Mouse (Mus musculus) embryonic facial prominence, embryonic 15.5 days (tissue): ENCODE measurements around the gene Tvp23b. TPM values are rescaled to one million over a fixed set of nuclear protein-coding genes. Genes with fewer than 3 reads are reported as not detected.

Experiments
- ATAC-seq: fragments of 200-750 bp; cut with Nextera tagmentation; 2 replicates; pipeline ENCODE4 v1.8.0; 2017; ENCODE audit warnings: low read depth, moderate TSS enrichment; ENCODE audit not compliant: insufficient number of reproducible peaks, low FRiP score, low TSS enrichment
- H3K27ac ChIP-seq: fragments of 300-500 bp; sonication (generic); replicated peaks from 2 replicates; pipeline ENCODE4 v1.5.1; 2015; ENCODE audit warnings: mild to moderate bottlenecking, inconsistent platforms
- H3K27me3 ChIP-seq: fragments of 300-500 bp; sonication (generic); 2 replicates; pipeline ENCODE4 v1.6.1; 2015; ENCODE audit warnings: inconsistent platforms
- H3K36me3 ChIP-seq: fragments of 300-500 bp; sonication (generic); 2 replicates; pipeline ENCODE4 v1.6.1; 2015; ENCODE audit warnings: mild to moderate bottlenecking, inconsistent platforms
- H3K4me1 ChIP-seq: fragments of 300-500 bp; sonication (generic); 2 replicates; pipeline ENCODE4 v1.6.1; 2015; ENCODE audit warnings: inconsistent platforms
- H3K4me2 ChIP-seq: fragments of 300-500 bp; sonication (generic); replicated peaks from 2 replicates; pipeline ENCODE4 v1.6.1; 2015; ENCODE audit warnings: mild to moderate bottlenecking, inconsistent platforms
- H3K4me3 ChIP-seq: fragments of 300-500 bp; sonication (generic); replicated peaks from 2 replicates; pipeline ENCODE4 v1.5.1; 2015; ENCODE audit warnings: mild to moderate bottlenecking, inconsistent platforms
- H3K9ac ChIP-seq: fragments of 300-500 bp; sonication (generic); 2 replicates; pipeline ENCODE4 v1.6.1; 2015; ENCODE audit warnings: inconsistent platforms
- H3K9me3 ChIP-seq: fragments of 300-500 bp; sonication (generic); replicated peaks from 2 replicates; pipeline ENCODE4 v1.6.1; 2016; ENCODE audit warnings: inconsistent platforms
- WGBS: fragments of 180-500 bp; shearing (Covaris S2); methylation state at CpG from one replicate; pipeline ENCODE4 v1.1.7; 2015; 5-methylcytosine and 5-hydroxymethylcytosine counted together
- polyA plus RNA-seq: library from polyadenylated mRNA; unstranded; fragments of >200 nt; fragmentation: Nextera tagmentation; extraction: Ambion mirVana; gene quantifications from 2 replicates; pipeline ENCODE4 v1.2.1, GENCODE M21; 2015

Gene Tvp23b
- polyA plus RNA-seq, 1 experiment from 2014 or later, result 79.9 TPM

GRCm38 (mm10) chr11:62901699-62902323 is 22.6 kb downstream of the Tvp23b start:
- 29% methylated on average over 12 of the region's 12 CpGs for WGBS
- H3K27ac ChIP-seq, result no peak overlapping the region
- H3K4me3 ChIP-seq, result no peak overlapping the region
- no peaks in the 10 kb centered on the region for H3K9me3 ChIP-seq
- H3K4me1 ChIP-seq, result no peaks in the 10 kb centered on the region
- no peak overlapping the region for H3K4me2 ChIP-seq
- peaks cover under 1% of the 10 kb centered on the region; the same call in 1 of the 2 replicates for H3K36me3 ChIP-seq
- H3K9ac ChIP-seq, result no peak overlapping the region
- no peak for ATAC-seq
- H3K27me3 ChIP-seq, result no peaks in the 10 kb centered on the region

GRCm38 (mm10) chr11:62903871-62904495 is 24.7 kb downstream of the Tvp23b start:
- Histone ChIP-seq H3K9me3 (no peaks in the 10 kb centered on the region), H3K9ac (no peak overlapping the region), H3K4me2 (no peak overlapping the region), H3K4me3 (no peak overlapping the region), H3K36me3 (no peaks in the 10 kb centered on the region), H3K4me1 (no peaks in the 10 kb centered on the region), H3K27ac (no peak overlapping the region), H3K27me3 (no peaks in the 10 kb centered on the region)
- no peak for ATAC-seq
- WGBS, result 56% methylated on average over 6 of the region's 6 CpGs

- Histone ChIP-seq H3K27ac (no peak overlapping the region), H3K4me1 (peaks cover 8% of the 10 kb centered on the region), H3K36me3 (no peaks in the 10 kb centered on the region), H3K4me3 (no peak overlapping the region), H3K27me3 (no peaks in the 10 kb centered on the region), H3K4me2 (no peak overlapping the region), H3K9ac (no peak overlapping the region), H3K9me3 (no peaks in the 10 kb centered on the region)
- WGBS, result 75% methylated on average over 3 of the region's 3 CpGs
- ATAC-seq, result no peak
Measured at GRCm38 (mm10) chr11:62909720-62910306, 30.6 kb downstream of the Tvp23b start.

- H3K9ac ChIP-seq, result no peak overlapping the region
- no peak overlapping the region for H3K4me2 ChIP-seq
- peaks cover 10% of the 10 kb centered on the region for H3K4me1 ChIP-seq
- peak overlapping the region; percentile 73 for H3K27ac ChIP-seq
- no peaks in the 10 kb centered on the region for H3K36me3 ChIP-seq
- WGBS, result 40% methylated on average over 8 of the region's 8 CpGs
- ATAC-seq, result no peak; the same call in 1 of the 2 replicates
- H3K4me3 ChIP-seq, result no peak overlapping the region
- H3K27me3 ChIP-seq, result no peaks in the 10 kb centered on the region
- H3K9me3 ChIP-seq, result no peaks in the 10 kb centered on the region
Measured at GRCm38 (mm10) chr11:62911362-62911761, 32.1 kb downstream of the Tvp23b start.

- no peaks in the 10 kb centered on the region for H3K27me3 ChIP-seq
- no peak overlapping the region for H3K9ac ChIP-seq
- H3K4me3 ChIP-seq, result no peak overlapping the region
- WGBS, result 91% methylated on average over 2 of the region's 2 CpGs
- H3K36me3 ChIP-seq, result no peaks in the 10 kb centered on the region
- no peak overlapping the region for H3K27ac ChIP-seq
- H3K4me2 ChIP-seq, result no peak overlapping the region
- H3K9me3 ChIP-seq, result no peaks in the 10 kb centered on the region
- peaks cover 14% of the 10 kb centered on the region for H3K4me1 ChIP-seq
- ATAC-seq, result no peak
Measured at GRCm38 (mm10) chr11:62913141-62913540, 33.9 kb downstream of the Tvp23b start.

- no peak overlapping the region for H3K27ac ChIP-seq
- H3K4me2 ChIP-seq, result no peak overlapping the region
- no peak overlapping the region for H3K4me3 ChIP-seq
- H3K9ac ChIP-seq, result no peak overlapping the region
- 55% methylated on average over 6 of the region's 6 CpGs for WGBS
- H3K36me3 ChIP-seq, result no peaks in the 10 kb centered on the region
- peaks cover 14% of the 10 kb centered on the region for H3K4me1 ChIP-seq
- H3K9me3 ChIP-seq, result no peaks in the 10 kb centered on the region
- no peak for ATAC-seq
- H3K27me3 ChIP-seq, result no peaks in the 10 kb centered on the region
Measured at GRCm38 (mm10) chr11:62914532-62914931, 35.3 kb downstream of the Tvp23b start.

- H3K36me3 ChIP-seq, result no peaks in the 10 kb centered on the region
- ATAC-seq, result no peak
- H3K4me1 ChIP-seq, result peaks cover 21% of the 10 kb centered on the region
- H3K4me2 ChIP-seq, result no peak overlapping the region
- no peak overlapping the region for H3K9ac ChIP-seq
- H3K4me3 ChIP-seq, result no peak overlapping the region
- no peaks in the 10 kb centered on the region for H3K9me3 ChIP-seq
- H3K27me3 ChIP-seq, result no peaks in the 10 kb centered on the region
- H3K27ac ChIP-seq, result no peak overlapping the region
- WGBS, result 83% methylated on average over 2 of the region's 2 CpGs
Measured at GRCm38 (mm10) chr11:62915486-62915885, 36.2 kb downstream of the Tvp23b start.

GRCm38 (mm10) chr11:62916765-62917164 is 37.5 kb downstream of the Tvp23b start:
- Histone ChIP-seq H3K4me1 (peaks cover 19% of the 10 kb centered on the region), H3K4me2 (no peak overlapping the region), H3K27ac (no peak overlapping the region), H3K9ac (no peak overlapping the region), H3K36me3 (no peaks in the 10 kb centered on the region), H3K9me3 (no peaks in the 10 kb centered on the region), H3K4me3 (no peak overlapping the region), H3K27me3 (no peaks in the 10 kb centered on the region)
- 22% methylated on average over 2 of the region's 2 CpGs for WGBS
- no peak for ATAC-seq

- peak overlapping the region; percentile 86 for H3K27ac ChIP-seq
- ATAC-seq, result peak; percentile 65; the same call in 1 of the 2 replicates
- no peaks in the 10 kb centered on the region for H3K36me3 ChIP-seq
- H3K4me3 ChIP-seq, result peak overlapping the region; percentile 31; the same call in 1 of the 2 replicates
- H3K9ac ChIP-seq, result no peak overlapping the region
- H3K4me2 ChIP-seq, result peak overlapping the region; percentile 48
- H3K4me1 ChIP-seq, result peaks cover 25% of the 10 kb centered on the region
- WGBS, result 45% methylated on average over 6 of the region's 6 CpGs
- H3K9me3 ChIP-seq, result no peaks in the 10 kb centered on the region
- H3K27me3 ChIP-seq, result no peaks in the 10 kb centered on the region; the same call in 1 of the 2 replicates
Measured at GRCm38 (mm10) chr11:62919946-62920742, 40.9 kb downstream of the Tvp23b start.

- peak; percentile 6; the same call in 1 of the 2 replicates for ATAC-seq
- WGBS, result 13% methylated on average over 6 of the region's 6 CpGs
- Histone ChIP-seq H3K27me3 (no peaks in the 10 kb centered on the region; the same call in 1 of the 2 replicates), H3K4me3 (peak overlapping the region; percentile 31), H3K4me2 (peak overlapping the region; percentile 48), H3K9me3 (no peaks in the 10 kb centered on the region), H3K27ac (peak overlapping the region; percentile 95), H3K36me3 (no peaks in the 10 kb centered on the region), H3K9ac (no peak overlapping the region), H3K4me1 (peaks cover 22% of the 10 kb centered on the region)
Measured at GRCm38 (mm10) chr11:62920743-62921050, 41.4 kb downstream of the Tvp23b start.
